Mouse (Mus musculus): ENCODE measurements at regions not wholly inside any gene's neighbourhood (a gene's known extent, or its start where the extent isn't known, plus 50 kb on each side); places are given as distances from the start of the nearest gene placed in this dataset.

- 39% methylated on average over 3 of the region's 3 CpGs for WGBS
- no peak overlapping the region for H3K27ac ChIP-seq (ENCODE audit: low read length)
- no peaks in the 10 kb centered on the region for H3K27me3 ChIP-seq (replicated peaks; ENCODE audit: control insufficient read depth, insufficient read depth, low read length)
- H3K4me1 ChIP-seq (replicated peaks; ENCODE audit: control insufficient read depth, insufficient read depth, low read length), result no peaks in the 10 kb centered on the region
- H3K9me3 ChIP-seq (ENCODE audit: control insufficient read depth, low read length), result no peaks in the 10 kb centered on the region
- H3K4me3 ChIP-seq (replicated peaks; ENCODE audit: low read length), result no peak overlapping the region
- H3K4me2 ChIP-seq (ENCODE audit: low read length), result no peak overlapping the region
- no peak overlapping the region for H3K9ac ChIP-seq (replicated peaks; ENCODE audit: low read depth, low read length)
- peak; percentile 43; the same call in 1 of the 2 replicates for ATAC-seq
- H3K36me3 ChIP-seq (ENCODE audit: control insufficient read depth, insufficient read depth), result no peaks in the 10 kb centered on the region
Observed at GRCm38 (mm10) chr1:144379991-144380594, 131.1 kb upstream of the Rgs1 start.

- ATAC-seq, result no peak
- Histone ChIP-seq H3K4me3 (replicated peaks; ENCODE audit: low read length) (no peak overlapping the region), H3K4me2 (ENCODE audit: low read length) (no peak overlapping the region), H3K9me3 (ENCODE audit: control insufficient read depth, low read length) (no peaks in the 10 kb centered on the region), H3K4me1 (replicated peaks; ENCODE audit: control insufficient read depth, insufficient read depth, low read length) (no peaks in the 10 kb centered on the region), H3K36me3 (ENCODE audit: control insufficient read depth, insufficient read depth) (no peaks in the 10 kb centered on the region), H3K9ac (replicated peaks; ENCODE audit: low read depth, low read length) (no peak overlapping the region), H3K27me3 (replicated peaks; ENCODE audit: control insufficient read depth, insufficient read depth, low read length) (no peaks in the 10 kb centered on the region), H3K27ac (ENCODE audit: low read length) (no peak overlapping the region)
Observed at GRCm38 (mm10) chr1:144374121-144374520, 125.1 kb upstream of the Rgs1 start.

GRCm38 (mm10) chr1:144367492-144367891 lies 118.5 kb upstream of the Rgs1 start:
- H3K9ac ChIP-seq (replicated peaks; ENCODE audit: low read depth, low read length), result no peak overlapping the region
- H3K27ac ChIP-seq (ENCODE audit: low read length), result no peak overlapping the region
- WGBS, result 50% methylated on average over 3 of the region's 3 CpGs
- H3K9me3 ChIP-seq (ENCODE audit: control insufficient read depth, low read length), result no peaks in the 10 kb centered on the region
- H3K4me1 ChIP-seq (replicated peaks; ENCODE audit: control insufficient read depth, insufficient read depth, low read length), result no peaks in the 10 kb centered on the region
- H3K4me3 ChIP-seq (replicated peaks; ENCODE audit: low read length), result no peak overlapping the region
- ATAC-seq, result peak; percentile 81
- no peaks in the 10 kb centered on the region for H3K36me3 ChIP-seq (ENCODE audit: control insufficient read depth, insufficient read depth)
- H3K27me3 ChIP-seq (replicated peaks; ENCODE audit: control insufficient read depth, insufficient read depth, low read length), result no peaks in the 10 kb centered on the region
- H3K4me2 ChIP-seq (ENCODE audit: low read length), result no peak overlapping the region

DNA sequence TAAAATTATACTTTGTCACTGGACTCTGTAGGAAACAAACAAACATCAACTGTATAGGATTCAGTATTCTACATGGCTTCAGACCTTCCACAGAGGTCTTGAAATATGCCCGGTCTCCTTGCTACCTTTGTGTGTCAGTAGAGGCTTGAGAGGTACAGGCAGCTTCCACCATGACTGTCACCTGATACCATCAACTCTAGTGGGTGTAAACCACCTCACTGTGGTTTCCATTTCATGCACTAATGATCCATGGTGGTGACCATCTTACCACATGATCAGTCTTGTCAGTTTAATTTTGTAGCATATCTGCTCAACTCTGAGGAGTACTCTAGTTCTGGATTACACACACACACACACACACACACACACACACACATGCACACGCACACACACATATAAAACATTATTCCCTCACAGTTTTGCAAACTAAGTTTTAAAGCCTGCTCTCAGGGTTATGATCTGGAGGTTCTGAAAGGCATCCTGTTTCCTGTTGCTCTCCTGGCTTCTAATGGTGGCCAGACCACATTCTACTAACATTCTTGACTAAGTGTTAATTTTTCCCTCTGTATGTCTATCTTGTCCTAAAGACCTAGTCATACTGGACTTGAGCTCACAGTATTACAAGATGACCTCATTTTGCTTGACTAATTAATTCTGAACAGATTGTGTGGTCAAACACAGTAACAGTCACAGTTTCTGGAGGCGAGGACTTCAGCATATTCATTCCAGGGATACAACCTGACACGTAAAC lies 106.7 kb upstream of the Rgs1 start:
- H3K4me1 ChIP-seq (replicated peaks; ENCODE audit: control insufficient read depth, insufficient read depth, low read length), result no peaks in the 10 kb centered on the region
- ATAC-seq, result no peak
- no peaks in the 10 kb centered on the region for H3K36me3 ChIP-seq (ENCODE audit: control insufficient read depth, insufficient read depth)
- WGBS, result 92% methylated on average over 4 of the region's 4 CpGs
- no peak overlapping the region for H3K4me2 ChIP-seq (ENCODE audit: low read length)
- H3K27ac ChIP-seq (ENCODE audit: low read length), result no peak overlapping the region
- H3K27me3 ChIP-seq (replicated peaks; ENCODE audit: control insufficient read depth, insufficient read depth, low read length), result no peaks in the 10 kb centered on the region
- H3K9ac ChIP-seq (replicated peaks; ENCODE audit: low read depth, low read length), result no peak overlapping the region
- H3K9me3 ChIP-seq (ENCODE audit: control insufficient read depth, low read length), result no peaks in the 10 kb centered on the region
- no peak overlapping the region for H3K4me3 ChIP-seq (replicated peaks; ENCODE audit: low read length)

GRCm38 (mm10) chr1:144355041-144355440 lies 106.0 kb upstream of the Rgs1 start:
- no peak for ATAC-seq
- Histone ChIP-seq H3K9ac (replicated peaks; ENCODE audit: low read depth, low read length) (no peak overlapping the region), H3K36me3 (ENCODE audit: control insufficient read depth, insufficient read depth) (no peaks in the 10 kb centered on the region), H3K4me1 (replicated peaks; ENCODE audit: control insufficient read depth, insufficient read depth, low read length) (no peaks in the 10 kb centered on the region), H3K27me3 (replicated peaks; ENCODE audit: control insufficient read depth, insufficient read depth, low read length) (no peaks in the 10 kb centered on the region), H3K27ac (ENCODE audit: low read length) (no peak overlapping the region), H3K4me3 (replicated peaks; ENCODE audit: low read length) (no peak overlapping the region), H3K9me3 (ENCODE audit: control insufficient read depth, low read length) (no peaks in the 10 kb centered on the region), H3K4me2 (ENCODE audit: low read length) (no peak overlapping the region)
- WGBS, result 91% methylated on average over 3 of the region's 3 CpGs

DNA sequence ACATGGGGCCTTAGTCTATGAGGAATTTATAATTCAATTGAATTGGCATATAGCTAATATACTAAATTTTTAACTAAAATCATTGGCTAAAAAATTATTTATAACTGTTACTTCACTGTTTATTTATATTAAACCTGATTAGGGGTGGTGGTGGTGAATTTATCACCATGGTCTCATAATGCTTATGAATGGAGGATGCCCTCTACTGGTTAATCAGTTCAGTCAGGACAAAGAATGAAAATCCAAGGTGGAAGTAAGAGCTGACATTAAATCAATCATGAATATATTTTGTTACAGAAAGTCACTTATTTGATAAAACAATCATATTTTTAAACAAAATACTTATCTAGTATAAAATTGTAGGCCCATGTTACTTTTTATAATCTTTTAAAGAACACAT lies 104.3 kb upstream of the Rgs1 start:
- no peak overlapping the region for H3K9ac ChIP-seq (replicated peaks; ENCODE audit: low read depth, low read length)
- H3K4me3 ChIP-seq (replicated peaks; ENCODE audit: low read length), result no peak overlapping the region
- H3K27me3 ChIP-seq (replicated peaks; ENCODE audit: control insufficient read depth, insufficient read depth, low read length), result no peaks in the 10 kb centered on the region
- H3K36me3 ChIP-seq (ENCODE audit: control insufficient read depth, insufficient read depth), result no peaks in the 10 kb centered on the region
- H3K4me1 ChIP-seq (replicated peaks; ENCODE audit: control insufficient read depth, insufficient read depth, low read length), result no peaks in the 10 kb centered on the region
- no peak for ATAC-seq
- H3K9me3 ChIP-seq (ENCODE audit: control insufficient read depth, low read length), result no peaks in the 10 kb centered on the region
- no peak overlapping the region for H3K4me2 ChIP-seq (ENCODE audit: low read length)
- no peak overlapping the region for H3K27ac ChIP-seq (ENCODE audit: low read length)

GRCm38 (mm10) chr1:144343820-144344219 lies 94.8 kb upstream of the Rgs1 start:
- no peak overlapping the region for H3K27ac ChIP-seq (ENCODE audit: low read length)
- no peak overlapping the region for H3K4me2 ChIP-seq (ENCODE audit: low read length)
- no peak overlapping the region for H3K4me3 ChIP-seq (replicated peaks; ENCODE audit: low read length)
- no peaks in the 10 kb centered on the region for H3K36me3 ChIP-seq (ENCODE audit: control insufficient read depth, insufficient read depth)
- H3K9me3 ChIP-seq (ENCODE audit: control insufficient read depth, low read length), result no peaks in the 10 kb centered on the region
- no peaks in the 10 kb centered on the region for H3K27me3 ChIP-seq (replicated peaks; ENCODE audit: control insufficient read depth, insufficient read depth, low read length)
- no peak for ATAC-seq
- WGBS, result 93% methylated on average over 1 of the region's 1 CpGs
- H3K4me1 ChIP-seq (replicated peaks; ENCODE audit: control insufficient read depth, insufficient read depth, low read length), result no peaks in the 10 kb centered on the region
- H3K9ac ChIP-seq (replicated peaks; ENCODE audit: low read depth, low read length), result no peak overlapping the region

GRCm38 (mm10) chr1:144343299-144343698 lies 94.3 kb upstream of the Rgs1 start:
- WGBS, result 66% methylated on average over 5 of the region's 5 CpGs
- no peak for ATAC-seq
- no peak overlapping the region for H3K9ac ChIP-seq (replicated peaks; ENCODE audit: low read depth, low read length)
- no peak overlapping the region for H3K4me3 ChIP-seq (replicated peaks; ENCODE audit: low read length)
- H3K36me3 ChIP-seq (ENCODE audit: control insufficient read depth, insufficient read depth), result no peaks in the 10 kb centered on the region
- no peak overlapping the region for H3K4me2 ChIP-seq (ENCODE audit: low read length)
- H3K4me1 ChIP-seq (replicated peaks; ENCODE audit: control insufficient read depth, insufficient read depth, low read length), result no peaks in the 10 kb centered on the region
- no peak overlapping the region for H3K27ac ChIP-seq (ENCODE audit: low read length)
- no peaks in the 10 kb centered on the region for H3K27me3 ChIP-seq (replicated peaks; ENCODE audit: control insufficient read depth, insufficient read depth, low read length)
- H3K9me3 ChIP-seq (ENCODE audit: control insufficient read depth, low read length), result no peaks in the 10 kb centered on the region

GRCm38 (mm10) chr1:144337572-144337971 lies 88.5 kb upstream of the Rgs1 start:
- H3K27ac ChIP-seq (ENCODE audit: low read length), result no peak overlapping the region
- no peaks in the 10 kb centered on the region for H3K27me3 ChIP-seq (replicated peaks; ENCODE audit: control insufficient read depth, insufficient read depth, low read length)
- H3K4me1 ChIP-seq (replicated peaks; ENCODE audit: control insufficient read depth, insufficient read depth, low read length), result no peaks in the 10 kb centered on the region
- H3K9ac ChIP-seq (replicated peaks; ENCODE audit: low read depth, low read length), result no peak overlapping the region
- H3K9me3 ChIP-seq (ENCODE audit: control insufficient read depth, low read length), result no peaks in the 10 kb centered on the region
- no peaks in the 10 kb centered on the region for H3K36me3 ChIP-seq (ENCODE audit: control insufficient read depth, insufficient read depth)
- no peak overlapping the region for H3K4me3 ChIP-seq (replicated peaks; ENCODE audit: low read length)
- no peak overlapping the region for H3K4me2 ChIP-seq (ENCODE audit: low read length)
- no peak for ATAC-seq
- 89% methylated on average over 2 of the region's 2 CpGs for WGBS
